Mouse (Mus musculus): ENCODE measurements around the gene Ppp2r5d. TPM values are rescaled to one million over a fixed set of nuclear protein-coding genes. Genes with fewer than 3 reads are reported as not detected.

Ppp2r5d gene
- 10 to 100 TPM; 88.0 to 91.4 TPM for total RNA-seq (2021)
- long read RNA-seq, experiment 1, transcript Ppp2r5d-204 (15 exons, 3,038 nt), result minor isoform, 13 of 99 reads
- long read RNA-seq, experiment 1, transcript Ppp2r5d-201 (15 exons, 2,926 nt), result major isoform, 48 of 99 reads
- long read RNA-seq, experiment 1, partial matches to known transcripts, result 21 of 99 reads
- long read RNA-seq, experiment 1, other reads (novel, unspliced or antisense), result 17 of 99 reads
- long read RNA-seq, experiment 2, transcript Ppp2r5d-201 (15 exons, 2,926 nt), result major isoform, 69 of 122 reads
- long read RNA-seq, experiment 2, transcript Ppp2r5d-204 (15 exons, 3,038 nt), result minor isoform, 5 of 122 reads
- long read RNA-seq, experiment 2, partial matches to known transcripts, result 22 of 122 reads
- long read RNA-seq, experiment 2, other reads (novel, unspliced or antisense), result 26 of 122 reads

DNA sequence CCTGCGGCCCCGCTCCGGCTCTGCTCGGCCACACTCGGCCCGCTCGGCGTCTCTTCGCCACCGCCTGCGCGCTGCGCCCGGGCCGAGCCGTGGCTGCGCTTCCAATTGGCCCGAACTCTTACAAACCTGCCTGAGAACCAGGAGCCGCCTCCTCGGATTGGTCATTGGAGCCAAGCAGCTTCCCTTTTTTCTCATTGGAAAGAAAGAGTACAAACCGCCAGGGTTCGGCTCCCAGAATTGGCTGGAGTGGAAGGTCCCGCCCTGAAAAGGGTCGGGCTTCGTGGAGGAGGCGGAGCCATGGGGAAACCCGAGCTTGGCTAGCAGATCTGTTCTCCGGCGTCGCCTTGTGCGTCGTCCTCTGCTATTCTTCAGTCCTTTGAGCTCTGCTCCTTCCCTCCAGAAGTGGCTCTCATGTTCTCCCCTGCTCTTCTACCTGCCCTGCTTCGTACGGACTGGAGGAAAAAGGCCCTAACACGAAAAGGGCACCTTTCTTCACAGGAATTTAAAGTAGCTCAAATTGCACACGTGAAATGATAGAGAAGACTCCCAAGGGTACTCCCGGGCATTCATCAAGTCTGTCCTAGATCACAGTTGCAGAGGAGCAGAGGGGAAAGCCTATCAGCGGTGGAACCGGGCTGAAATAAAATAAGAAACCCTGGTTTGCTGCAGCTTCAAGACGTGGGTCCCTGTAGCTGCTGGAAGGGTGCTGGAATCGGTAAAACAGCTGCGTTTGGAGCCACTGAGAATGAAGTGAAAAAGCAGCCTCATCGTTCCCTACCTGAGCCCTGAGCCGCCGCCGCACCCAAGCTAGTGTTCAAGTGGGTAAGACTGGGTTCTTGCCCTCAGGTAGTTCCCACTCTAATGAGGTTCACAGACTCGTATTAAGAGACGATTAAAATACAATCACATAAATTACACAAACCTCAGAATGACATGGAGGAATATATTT lies at the start of gene Ppp2r5d:
TSS of gene Ppp2r5d (minus strand) at position 225 of the 949 bp plus-strand sequence.
- Histone ChIP-seq H3K4me3 (peak within 1 kb of the TSS; percentile 93), H3K27ac (peak within 1 kb of the TSS; percentile 95)
- peak; percentile 47 for TF ChIP-seq CTCF (conservative IDR thresholded peaks at IDR 0.05)
- DNase-seq (ENCODE audit: low spot score in 2 of 2), result peak; percentile 95 to 98

DNA sequence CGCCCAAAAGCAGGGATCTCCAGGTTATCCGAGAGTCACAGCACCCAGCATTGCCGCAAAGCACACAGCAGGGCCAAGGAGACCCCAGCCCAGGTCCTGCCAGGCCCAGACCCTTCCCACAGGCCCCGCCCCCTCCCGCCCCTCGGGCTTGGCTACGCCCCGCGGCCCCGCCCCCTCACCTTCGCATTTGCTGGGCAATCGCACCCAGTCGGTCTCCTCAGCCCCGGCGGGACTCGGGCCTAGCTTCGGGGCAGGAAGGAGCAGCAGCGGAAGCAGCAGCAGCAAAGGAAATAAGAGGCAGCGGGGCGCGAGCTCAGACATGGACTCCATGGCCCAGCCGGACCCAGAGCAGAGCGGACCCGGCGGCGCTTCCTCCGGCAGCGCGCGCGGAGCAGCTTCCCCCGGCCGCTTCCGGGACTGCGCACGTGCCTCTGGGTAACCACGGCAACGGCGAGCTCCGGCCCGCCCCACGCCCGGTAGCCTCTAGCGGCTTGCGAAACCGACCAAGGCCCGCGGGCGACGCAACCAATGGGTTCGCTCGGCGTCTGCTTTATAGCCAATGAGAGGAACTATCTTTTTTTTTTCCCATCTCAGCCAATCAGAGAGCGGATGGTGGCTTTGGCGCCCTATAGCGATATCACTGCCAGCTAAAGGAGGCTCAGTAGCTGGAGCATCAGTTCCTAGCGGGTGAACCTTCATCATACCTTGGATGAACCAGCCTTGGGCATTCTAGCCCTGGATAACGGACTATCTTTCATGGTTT lies 47.1 kb upstream of the Ppp2r5d start, which contains the start of gene Cnpy3:
TSS of gene Cnpy3 (minus strand) at position 421 of the 763 bp plus-strand sequence.
- Histone ChIP-seq H3K4me3 (peak within 1 kb of the TSS; percentile 85), H3K27ac (peak within 1 kb of the TSS; percentile 87)
- no peak for TF ChIP-seq CTCF (conservative IDR thresholded peaks at IDR 0.05)
- DNase-seq (ENCODE audit: low spot score in 2 of 2), result peak; percentile 98

DNA sequence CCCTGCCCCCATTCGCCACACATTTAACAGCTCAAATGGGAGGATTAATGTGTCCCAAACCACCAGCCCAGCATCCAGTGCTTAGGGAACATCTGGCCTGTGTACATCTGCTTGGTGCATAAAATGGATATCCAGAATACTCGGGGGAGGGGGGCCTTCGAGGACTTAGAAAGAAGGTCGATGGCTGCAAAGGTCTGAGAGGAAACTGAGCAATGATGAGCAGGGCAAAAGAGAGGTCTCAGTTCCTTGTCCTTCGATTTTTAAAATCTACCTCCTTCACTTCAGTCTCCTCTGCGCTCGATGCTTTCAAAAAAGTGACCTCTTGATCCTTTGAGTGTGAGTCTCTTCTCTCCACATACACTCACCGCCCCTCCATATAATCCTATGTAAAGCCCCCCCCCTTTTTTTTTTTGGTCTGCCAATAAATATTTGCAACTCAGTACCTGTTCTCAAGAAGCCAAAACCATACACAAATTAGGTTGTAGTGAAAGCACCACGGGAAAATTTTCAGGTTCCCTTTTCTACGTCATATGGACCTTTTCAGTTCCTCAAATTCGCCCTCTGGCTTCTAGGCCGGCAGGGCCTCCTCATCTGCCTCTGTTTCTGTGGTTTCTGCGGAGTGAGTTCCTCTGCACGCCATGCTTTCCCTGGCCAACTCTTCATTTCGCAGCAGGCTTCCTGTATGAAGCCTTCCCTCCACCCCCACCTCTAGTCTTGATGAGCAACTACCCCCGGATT lies 46.3 kb upstream of the Ppp2r5d start:
- Histone ChIP-seq H3K27ac (peak overlapping the region; percentile 87), H3K4me3 (peak overlapping the region; percentile 85)
- peak in 1 of 2 experiments; percentile 42 for DNase-seq (ENCODE audit: low spot score in 2 of 2)
- TF ChIP-seq CTCF (conservative IDR thresholded peaks at IDR 0.05), result no peak

GRCm38 (mm10) chr17:46750580-46750979 lies 45.7 kb upstream of the Ppp2r5d start:
- peak overlapping the region; percentile 85; the same call in 1 of the 2 replicates for H3K4me3 ChIP-seq
- TF ChIP-seq CTCF (conservative IDR thresholded peaks at IDR 0.05), result no peak
- peak overlapping the region; percentile 87; the same call in 1 of the 2 replicates for H3K27ac ChIP-seq
- DNase-seq (ENCODE audit: low spot score in 2 of 2), result no peak

GRCm38 (mm10) chr17:46749282-46749681 lies 44.4 kb upstream of the Ppp2r5d start:
- Histone ChIP-seq H3K4me3 (no peak overlapping the region), H3K27ac (no peak overlapping the region)
- no peak for TF ChIP-seq CTCF (conservative IDR thresholded peaks at IDR 0.05)
- no peak for DNase-seq (ENCODE audit: low spot score in 2 of 2)

- DNase-seq (ENCODE audit: low spot score in 2 of 2), result no peak
- no peak overlapping the region for H3K4me3 ChIP-seq
- no peak for TF ChIP-seq CTCF (conservative IDR thresholded peaks at IDR 0.05)
- H3K27ac ChIP-seq, result no peak overlapping the region
Observed at GRCm38 (mm10) chr17:46747806-46748205, 42.9 kb upstream of the Ppp2r5d start.

DNA sequence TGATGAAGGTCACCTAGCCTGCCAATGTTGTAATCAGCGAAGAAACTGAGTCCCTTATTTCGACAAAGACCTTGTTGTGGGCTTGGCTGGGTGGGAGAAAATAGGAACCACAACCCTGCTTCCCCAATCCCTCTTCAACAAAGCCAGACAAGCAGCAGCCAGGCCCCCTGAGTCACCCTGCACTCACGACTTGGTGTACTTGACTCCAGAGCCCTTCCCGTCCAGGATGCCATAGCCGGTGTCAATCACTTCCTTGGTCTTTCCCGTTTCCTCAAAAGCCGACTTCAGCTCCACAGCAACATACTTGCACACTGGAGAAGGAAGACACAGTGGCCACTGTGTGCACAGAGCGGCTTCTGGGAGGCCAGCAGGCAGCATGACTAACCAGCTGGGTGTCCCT lies 42.3 kb upstream of the Ppp2r5d start:
- TF ChIP-seq CTCF (conservative IDR thresholded peaks at IDR 0.05), result no peak
- Histone ChIP-seq H3K27ac (no peak overlapping the region), H3K4me3 (no peak overlapping the region)
- DNase-seq (ENCODE audit: low spot score in 2 of 2), result no peak

- DNase-seq (ENCODE audit: low spot score in 2 of 2), result no peak
- Histone ChIP-seq H3K27ac (no peak overlapping the region), H3K4me3 (no peak overlapping the region)
- no peak for TF ChIP-seq CTCF (conservative IDR thresholded peaks at IDR 0.05)
Observed at GRCm38 (mm10) chr17:46745506-46745905, 40.6 kb upstream of the Ppp2r5d start.

GRCm38 (mm10) chr17:46742986-46743385 lies 38.1 kb upstream of the Ppp2r5d start:
- H3K27ac ChIP-seq, result no peak overlapping the region
- TF ChIP-seq CTCF (conservative IDR thresholded peaks at IDR 0.05), result no peak
- no peak overlapping the region for H3K4me3 ChIP-seq
- no peak for DNase-seq (ENCODE audit: low spot score in 2 of 2)

DNA sequence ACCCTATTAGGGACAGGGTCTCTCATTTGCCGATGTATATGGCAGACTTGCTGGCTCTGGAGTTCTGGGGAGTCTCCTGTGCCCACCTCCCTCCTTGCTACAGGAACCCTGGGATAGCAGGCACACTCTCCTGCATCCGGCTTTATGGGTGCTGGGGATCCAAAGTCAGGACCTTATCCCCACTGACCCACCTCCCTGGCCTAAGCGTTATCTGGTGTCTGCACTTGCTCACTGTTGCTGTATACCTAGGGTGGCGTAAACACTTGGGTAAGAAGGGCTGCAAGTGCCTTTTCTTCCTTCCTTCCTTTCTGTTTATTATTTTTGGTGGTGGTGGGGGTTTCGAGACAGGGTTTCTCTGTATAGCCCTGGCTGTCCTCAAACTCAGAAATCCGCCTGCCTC lies 36.4 kb upstream of the Ppp2r5d start:
- no peak for TF ChIP-seq CTCF (conservative IDR thresholded peaks at IDR 0.05)
- DNase-seq (ENCODE audit: low spot score in 2 of 2), result no peak
- Histone ChIP-seq H3K27ac (no peak overlapping the region), H3K4me3 (no peak overlapping the region)

DNA sequence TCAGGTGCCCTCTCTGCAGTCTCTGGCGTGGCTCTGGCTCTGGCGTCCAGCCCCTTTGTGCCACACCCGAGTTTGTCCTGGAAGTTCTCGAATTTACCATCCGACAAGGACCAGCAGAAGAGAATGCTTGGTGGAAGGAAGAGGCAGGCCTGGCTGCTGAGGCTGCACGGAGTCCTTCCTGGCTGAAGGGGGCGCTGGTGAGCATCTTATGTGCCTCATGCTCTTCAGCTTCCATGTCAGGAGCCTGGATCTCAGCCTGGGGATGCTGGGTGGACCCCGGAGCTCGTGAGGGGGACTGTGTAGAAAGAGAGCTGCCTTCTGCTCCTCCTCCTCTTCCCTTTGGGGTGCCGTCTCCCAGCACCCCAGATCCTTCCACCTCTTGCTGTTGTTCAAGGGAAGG lies 31.2 kb upstream of the Ppp2r5d start:
- no peak overlapping the region for H3K4me3 ChIP-seq
- peak; percentile 75 for TF ChIP-seq CTCF (conservative IDR thresholded peaks at IDR 0.05)
- DNase-seq (ENCODE audit: low spot score in 2 of 2), result peak in 1 of 2 experiments; percentile 37
- no peak overlapping the region for H3K27ac ChIP-seq

GRCm38 (mm10) chr17:46735287-46735686 lies 30.4 kb upstream of the Ppp2r5d start:
- H3K4me3 ChIP-seq, result no peak overlapping the region
- TF ChIP-seq CTCF (conservative IDR thresholded peaks at IDR 0.05), result no peak

More at GRCm38 (mm10) chr17:46735287-46735686, 30.4 kb upstream of the Ppp2r5d start:
- no peak for DNase-seq (ENCODE audit: low spot score in 2 of 2)
- H3K27ac ChIP-seq, result no peak overlapping the region
